23 mouse cellular contexts compared by ENCODE assay signal in genomic region chr1:162236624-162237159, GRCm38 (mm10).
"Had no signal": no experiment of that assay in that cellular context is flagged by ENCODE, and none has a peak within 500 bp of the region (broad histone marks: within the 10 kb centered on the region; RNA-seq: fewer than 3 reads in every experiment).

No protein-coding gene starts in this region.

- DNase-seq: gastrocnemius, adult 2 months; gastrocnemius, postnatal 10 days; gastrocnemius, postnatal 25 days; heart, adult 2 months; heart, postnatal 10 days; heart, postnatal 4 days; kidney, adult 18-20 months; kidney, adult 8-10 months; kidney, postnatal 10 days; kidney, postnatal 25 days; kidney, postnatal 4 days had no signal

- H3K9me3 ChIP-seq: heart, embryonic 10.5 days; heart, embryonic 12.5 days; hindbrain, embryonic 10.5 days; hindbrain, embryonic 12.5 days; intestine, embryonic 15.5 days had no signal

- H3K4me3 ChIP-seq: gastrocnemius, adult 2 months; heart, adult 2 months; heart, embryonic 10.5 days; heart, embryonic 12.5 days; hindbrain, embryonic 10.5 days; hindbrain, embryonic 12.5 days; intestine, embryonic 15.5 days; layer of hippocampus, adult 2 months; left cerebral cortex, adult 2 months had no signal

- H3K36me3 ChIP-seq: heart, embryonic 10.5 days; heart, embryonic 12.5 days; hindbrain, embryonic 10.5 days; hindbrain, embryonic 12.5 days; intestine, embryonic 15.5 days had no signal

- H3K4me1 ChIP-seq: heart, embryonic 10.5 days; heart, embryonic 12.5 days; hindbrain, embryonic 10.5 days; hindbrain, embryonic 12.5 days; intestine, embryonic 15.5 days had no signal

- H3K9ac ChIP-seq: heart, embryonic 12.5 days; hindbrain, embryonic 12.5 days; hindbrain, embryonic 14.5 days; intestine, embryonic 15.5 days had no signal

- ATAC-seq: forebrain, embryonic 16.5 days; hindbrain, embryonic 16.5 days; inflammation-experienced regulatory T-cells, adult 6 months; intestine, embryonic 15.5 days; intestine, postnatal 0 days had no signal

- H3K4me2 ChIP-seq: heart, embryonic 12.5 days; hindbrain, embryonic 12.5 days; hindbrain, embryonic 14.5 days; intestine, embryonic 15.5 days had no signal

- H3K27ac ChIP-seq: gastrocnemius, adult 2 months; heart, adult 2 months; heart, embryonic 10.5 days; hindbrain, embryonic 10.5 days; hindbrain, embryonic 12.5 days; hindbrain, embryonic 14.5 days; intestine, embryonic 15.5 days; layer of hippocampus, adult 2 months; left cerebral cortex, adult 2 months had no signal

- H3K27me3 ChIP-seq: heart, embryonic 12.5 days; hindbrain, embryonic 12.5 days; intestine, embryonic 15.5 days had no signal
